Mouse (Mus musculus) right cerebral cortex, postnatal 14 days (tissue): Measurements from ENCODE around the gene Zfp995.
A peak's percentile ranks its signal among the peaks of the same experiment; 100 is the strongest.
"Not testable (repeated sequence)": the region's sequence is repeated elsewhere in the genome, so short reads cannot be mapped to it uniquely, and the experiment has no call there.

Source experiments
- DNase-seq: peaks from one replicate; pipeline ENCODE4 v3.0.0; 2022

Zfp995 gene

DNA sequence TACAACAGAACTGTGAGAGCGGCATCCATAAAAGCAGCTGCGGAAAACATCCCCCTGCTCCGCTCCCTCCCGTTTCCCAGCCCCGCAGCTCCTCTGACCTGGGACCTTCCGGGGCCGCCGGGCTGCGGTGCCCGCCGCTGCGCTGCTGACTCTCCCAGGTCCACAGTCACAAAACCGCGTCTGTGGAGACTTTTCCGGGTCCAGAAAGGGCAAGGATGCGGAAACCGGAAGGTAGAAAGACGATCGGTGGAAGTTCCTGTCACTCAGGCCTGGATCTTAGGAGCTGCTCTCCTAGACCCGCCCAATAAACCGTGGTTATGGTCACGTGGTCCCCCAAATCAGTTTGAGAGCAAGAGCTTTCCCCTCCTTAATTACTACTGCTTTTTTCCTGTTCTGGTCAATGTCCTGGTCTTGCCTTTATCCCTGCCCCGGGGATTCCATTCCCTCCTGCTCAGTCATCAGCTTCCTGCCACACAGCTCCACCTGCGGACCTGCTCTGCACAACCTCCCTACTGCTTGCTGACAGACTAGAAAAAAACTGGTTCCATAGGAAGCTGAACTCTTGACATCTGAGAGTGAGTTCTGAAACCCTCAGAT, at the start of gene Zfp995:
Zfp995 (minus strand) TSS at position 471 of the 597 bp plus-strand sequence.
- peak; percentile 39 for DNase-seq

- DNase-seq = no peak
Measured at GRCm38 (mm10) chr17:21909039-21909438, 687 bp downstream of the Zfp995 start.

DNA sequence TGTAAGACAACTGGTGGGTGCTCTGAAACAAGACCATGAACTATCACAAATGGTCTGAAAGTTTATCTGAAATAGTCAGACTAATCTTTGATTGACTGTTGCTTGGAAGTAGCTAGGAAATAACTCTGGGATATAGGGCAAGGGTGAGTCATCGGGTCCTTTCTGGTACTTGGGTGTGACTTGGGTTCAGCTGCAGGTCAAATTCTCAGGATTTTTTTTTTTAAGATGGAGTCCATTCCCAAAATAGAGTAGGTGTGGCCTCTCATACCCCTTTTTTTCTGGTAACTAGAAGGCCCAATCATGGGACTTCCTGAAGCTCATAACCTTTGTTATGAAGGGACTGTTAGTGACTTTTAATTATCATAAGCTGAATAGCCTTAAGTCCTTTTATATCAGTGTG, 38.5 kb downstream of the Zfp995 start:
- DNase-seq = no peak

DNA sequence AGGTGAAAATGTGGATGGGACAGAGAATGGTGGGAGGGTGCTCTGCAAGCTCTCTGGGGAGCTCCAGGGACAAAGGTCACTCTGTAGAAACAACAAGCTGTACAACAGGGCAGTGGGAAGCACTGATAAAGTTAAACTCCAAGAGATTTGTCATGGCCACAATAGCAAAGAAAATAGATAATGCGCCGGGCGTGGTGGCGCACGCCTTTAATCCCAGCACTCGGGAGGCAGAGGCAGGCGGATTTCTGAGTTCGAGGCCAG, 63.5 kb downstream of the Zfp995 start:
- not testable (repeated sequence) for DNase-seq

DNA sequence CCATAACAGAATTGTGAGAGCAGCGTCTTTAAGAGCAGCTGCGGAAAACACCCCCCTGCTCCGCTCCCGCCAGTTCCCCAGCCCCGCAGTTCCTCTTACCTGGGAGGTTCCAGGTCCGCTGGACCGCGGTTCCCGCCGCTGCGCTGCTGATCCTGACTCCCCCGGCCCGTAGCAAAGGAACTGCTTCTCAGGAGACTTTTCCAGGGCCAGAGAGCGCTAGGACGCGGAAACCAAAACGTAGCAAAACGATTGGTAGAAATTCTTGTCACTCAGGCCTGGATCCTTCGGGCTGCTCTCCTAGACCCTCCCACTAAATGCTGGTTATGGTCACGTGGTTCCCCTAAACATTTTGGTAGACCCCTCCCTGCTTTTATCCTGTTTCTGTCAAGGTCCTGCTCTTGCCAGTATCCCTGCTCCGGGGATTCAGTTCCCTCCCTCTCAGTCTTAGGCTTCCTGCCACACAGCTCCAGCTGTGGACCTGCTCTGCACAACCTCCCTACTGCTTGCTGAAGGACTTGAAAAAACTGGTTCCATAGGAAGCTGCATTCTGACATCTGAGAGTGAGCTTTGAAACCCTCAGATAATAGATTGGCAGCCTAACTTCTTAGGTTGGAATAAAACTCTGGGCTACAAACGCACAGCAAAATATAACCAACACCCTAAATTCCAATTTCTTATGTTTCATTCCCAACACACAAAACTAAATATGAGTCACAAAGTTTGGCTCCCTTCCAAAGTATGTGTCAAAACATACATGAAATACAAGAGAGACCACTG, 64.0 kb downstream of the Zfp995 start, which contains the start of gene Zfp820:
Zfp820 (minus strand) TSS at position 228 of the 777 bp plus-strand sequence.
- DNase-seq = peak; percentile 14

DNA sequence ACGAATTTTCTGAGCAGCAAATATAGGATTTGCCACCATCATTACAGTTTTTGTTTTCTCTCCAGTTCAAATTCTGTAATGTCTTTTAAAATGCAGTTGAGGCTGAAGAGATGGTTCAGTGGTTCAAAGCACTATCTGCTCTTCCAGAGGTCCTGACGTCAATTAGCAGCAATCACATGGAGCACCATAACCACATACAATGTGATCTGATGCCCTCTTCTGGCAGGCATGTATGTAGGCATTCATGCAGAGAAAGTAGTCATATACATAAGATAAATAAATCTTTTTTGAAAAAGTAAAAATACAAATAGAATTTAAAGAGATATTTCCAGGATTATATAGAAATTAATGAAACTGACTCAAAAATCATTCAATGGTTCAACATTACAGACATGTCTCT, 71.2 kb downstream of the Zfp995 start:
- no peak for DNase-seq
